Mouse (Mus musculus): ENCODE measurements around the gene Jak3. TPM values are rescaled to one million over a fixed set of nuclear protein-coding genes. Genes with fewer than 3 reads are reported as not detected.
"Not testable (repeated sequence)": the region's sequence is repeated elsewhere in the genome, so short reads cannot be mapped to it uniquely, and the experiment has no call there.

The Jak3 gene
- polyA plus RNA-seq, 1 experiment = 1.5 TPM

GRCm38 (mm10) chr8:71702923-71703322 lies 26.8 kb downstream of the Jak3 start:
- H3ac ChIP-seq (ENCODE audit: control insufficient read depth, insufficient read length) = no peak overlapping the region
- H3K79me2 ChIP-seq (ENCODE audit: control insufficient read depth, insufficient read depth) = no peaks in the 10 kb centered on the region
- H3K36me3 ChIP-seq (ENCODE audit: control insufficient read depth, insufficient read depth) = no peaks in the 10 kb centered on the region
- no peak overlapping the region for H3K4me2 ChIP-seq (ENCODE audit: low read depth)
- no peak overlapping the region for H3K4me3 ChIP-seq
- peaks cover 6% of the 10 kb centered on the region for H3K27me3 ChIP-seq (ENCODE audit: control insufficient read depth, insufficient read depth, insufficient read length)
- no peak for TF ChIP-seq TCF3 (IDR thresholded peaks at IDR 0.05; ENCODE audit: insufficient read length, low read depth)
- peak in 1 of 3 experiments; percentile 3 for TF ChIP-seq MYOG (IDR thresholded peaks at IDR 0.05; ENCODE audit: control insufficient read depth in 1 of 3, insufficient read depth in 1 of 3, insufficient read length in 2 of 3, low read depth in 2 of 3)

GRCm38 (mm10) chr8:71703400-71703799 lies 27.3 kb downstream of the Jak3 start:
- H3K4me3 ChIP-seq; H3ac ChIP-seq (ENCODE audit: control insufficient read depth, insufficient read length); H3K4me2 ChIP-seq (ENCODE audit: low read depth); H3K36me3 ChIP-seq (ENCODE audit: control insufficient read depth, insufficient read depth); H3K27me3 ChIP-seq (ENCODE audit: control insufficient read depth, insufficient read depth, insufficient read length); H3K79me2 ChIP-seq (ENCODE audit: control insufficient read depth, insufficient read depth): not testable (repeated sequence)

GRCm38 (mm10) chr8:71707874-71708273 lies 31.8 kb downstream of the Jak3 start:
- Histone ChIP-seq H3K4me3 (no peak overlapping the region), H3K27me3 (ENCODE audit: control insufficient read depth, insufficient read depth, insufficient read length) (peaks cover 24% of the 10 kb centered on the region), H3K36me3 (ENCODE audit: control insufficient read depth, insufficient read depth) (no peaks in the 10 kb centered on the region), H3K79me2 (ENCODE audit: control insufficient read depth, insufficient read depth) (no peaks in the 10 kb centered on the region), H3ac (ENCODE audit: control insufficient read depth, insufficient read length) (no peak overlapping the region), H3K4me2 (ENCODE audit: low read depth) (no peak overlapping the region)
- TF ChIP-seq POLR2A (IDR thresholded peaks at IDR 0.05; ENCODE audit: insufficient read length, low read depth) (no peak), MAX (IDR thresholded peaks at IDR 0.05; ENCODE audit: low read depth) (no peak), MYOG (IDR thresholded peaks at IDR 0.05; ENCODE audit: control insufficient read depth in 1 of 3, insufficient read depth in 1 of 3, insufficient read length in 2 of 3, low read depth in 2 of 3) (no peak), MYOD1 (IDR thresholded peaks at IDR 0.05; ENCODE audit: control insufficient read depth in 1 of 3, insufficient read length in 2 of 3, low read depth in 2 of 3) (no peak), TCF3 (IDR thresholded peaks at IDR 0.05; ENCODE audit: insufficient read length, low read depth) (no peak), E2F4 (IDR thresholded peaks at IDR 0.05; ENCODE audit: insufficient read depth) (no peak), CEBPB (IDR thresholded peaks at IDR 0.05; ENCODE audit: insufficient read depth, poor library complexity, severe bottlenecking) (no peak), POLR2AphosphoS2 (IDR thresholded peaks at IDR 0.05; ENCODE audit: insufficient read length, low read depth) (no peak), TCF12 (IDR thresholded peaks at IDR 0.05; ENCODE audit: insufficient read depth, poor library complexity, severe bottlenecking) (no peak), REST (IDR thresholded peaks at IDR 0.05; ENCODE audit: insufficient read depth, insufficient read length) (no peak), SRF (IDR thresholded peaks at IDR 0.05; ENCODE audit: control insufficient read depth, insufficient read length, low read depth) (no peak), USF1 (IDR thresholded peaks at IDR 0.05; ENCODE audit: low read depth) (no peak)

GRCm38 (mm10) chr8:71709134-71709799 lies 33.2 kb downstream of the Jak3 start:
- TF ChIP-seq MAX (IDR thresholded peaks at IDR 0.05; ENCODE audit: low read depth) (no peak), POLR2AphosphoS2 (IDR thresholded peaks at IDR 0.05; ENCODE audit: insufficient read length, low read depth) (no peak), MYOG (IDR thresholded peaks at IDR 0.05; ENCODE audit: control insufficient read depth in 1 of 3, insufficient read depth in 1 of 3, insufficient read length in 2 of 3, low read depth in 2 of 3) (no peak), MYOD1 (IDR thresholded peaks at IDR 0.05; ENCODE audit: control insufficient read depth in 1 of 3, insufficient read length in 2 of 3, low read depth in 2 of 3) (no peak), E2F4 (IDR thresholded peaks at IDR 0.05; ENCODE audit: insufficient read depth) (no peak), SRF (IDR thresholded peaks at IDR 0.05; ENCODE audit: control insufficient read depth, insufficient read length, low read depth) (no peak), POLR2A (IDR thresholded peaks at IDR 0.05; ENCODE audit: insufficient read length, low read depth) (no peak), TCF12 (IDR thresholded peaks at IDR 0.05; ENCODE audit: insufficient read depth, poor library complexity, severe bottlenecking) (no peak)
- Histone ChIP-seq H3K36me3 (ENCODE audit: control insufficient read depth, insufficient read depth) (no peaks in the 10 kb centered on the region), H3K4me3 (no peak overlapping the region), H3K79me2 (ENCODE audit: control insufficient read depth, insufficient read depth) (no peaks in the 10 kb centered on the region), H3K4me2 (ENCODE audit: low read depth) (no peak overlapping the region), H3K27me3 (ENCODE audit: control insufficient read depth, insufficient read depth, insufficient read length) (peaks cover 24% of the 10 kb centered on the region), H3ac (ENCODE audit: control insufficient read depth, insufficient read length) (no peak overlapping the region)

GRCm38 (mm10) chr8:71709800-71710446 lies 33.8 kb downstream of the Jak3 start:
- Histone ChIP-seq H3K79me2 (ENCODE audit: control insufficient read depth, insufficient read depth) (no peaks in the 10 kb centered on the region), H3ac (ENCODE audit: control insufficient read depth, insufficient read length) (no peak overlapping the region), H3K4me3 (no peak overlapping the region), H3K27me3 (ENCODE audit: control insufficient read depth, insufficient read depth, insufficient read length) (peaks cover 24% of the 10 kb centered on the region), H3K36me3 (ENCODE audit: control insufficient read depth, insufficient read depth) (no peaks in the 10 kb centered on the region), H3K4me2 (ENCODE audit: low read depth) (no peak overlapping the region)
- TF ChIP-seq POLR2AphosphoS2 (IDR thresholded peaks at IDR 0.05; ENCODE audit: insufficient read length, low read depth) (no peak), POLR2A (IDR thresholded peaks at IDR 0.05; ENCODE audit: insufficient read length, low read depth) (no peak), TCF3 (IDR thresholded peaks at IDR 0.05; ENCODE audit: insufficient read length, low read depth) (no peak), REST (IDR thresholded peaks at IDR 0.05; ENCODE audit: insufficient read depth, insufficient read length) (no peak), CEBPB (IDR thresholded peaks at IDR 0.05; ENCODE audit: insufficient read depth, poor library complexity, severe bottlenecking) (no peak), MAX (IDR thresholded peaks at IDR 0.05; ENCODE audit: low read depth) (no peak), E2F4 (IDR thresholded peaks at IDR 0.05; ENCODE audit: insufficient read depth) (no peak), TCF12 (IDR thresholded peaks at IDR 0.05; ENCODE audit: insufficient read depth, poor library complexity, severe bottlenecking) (no peak), MYOD1 (IDR thresholded peaks at IDR 0.05; ENCODE audit: control insufficient read depth in 1 of 3, insufficient read length in 2 of 3, low read depth in 2 of 3) (no peak)

Data from myocyte (in vitro differentiated cells).